Mouse (Mus musculus): ENCODE data around the gene Trim16.

DNA sequence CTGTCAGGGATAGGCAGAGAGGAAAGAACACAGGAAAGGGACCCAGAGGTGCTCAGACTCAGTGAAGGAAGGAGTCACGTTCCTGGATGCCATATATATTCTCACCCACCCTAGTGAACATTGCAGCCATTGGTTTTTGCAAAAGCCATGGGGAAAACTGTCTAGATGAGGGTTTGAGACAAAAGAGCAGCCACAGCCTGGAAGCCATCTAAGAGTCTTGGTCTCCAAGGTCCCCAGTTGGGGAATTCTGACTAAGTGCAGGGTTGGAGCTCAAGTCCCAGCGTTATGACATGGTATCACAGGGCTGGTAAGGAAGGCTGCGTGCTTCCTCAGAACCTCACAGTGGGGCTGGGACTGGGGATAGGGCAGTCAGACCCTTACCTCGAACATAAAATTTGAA is 45.5 kb downstream of the Trim16 start:
- TF ChIP-seq CTCF (conservative IDR thresholded peaks at IDR 0.05; ENCODE audit: low read length) = no peak
- no peak for TF ChIP-seq NANOG (IDR thresholded peaks at IDR 0.05; ENCODE audit: borderline replicate concordance, low read length)
- no peak for TF ChIP-seq POU5F1 (IDR thresholded peaks at IDR 0.05; ENCODE audit: borderline replicate concordance, low read length)

Measured in E14TG2a.4 (cell line).